Mouse (Mus musculus) retina, embryonic 14.5 days (tissue): Measurements from ENCODE around the gene Gm3542.
"Not testable (repeated sequence)": the region's sequence is repeated elsewhere in the genome, so short reads cannot be mapped to it uniquely, and the experiment has no call there.

ENCODE experiments used
- DNase-seq: peaks from one replicate; pipeline ENCODE4 v3.0.0-alpha.2; 2015; ENCODE audit warnings: low spot score

Gene Gm3542

GRCm38 (mm10) chr14:5334828-5335227 is at the start of gene Gm3542:
Gm3542 (minus strand) TSS chr14:5334928.
- DNase-seq: not testable (repeated sequence)
